Mouse (Mus musculus): ENCODE results near the gene Mrpl52. TPM values are rescaled to one million over a fixed set of nuclear protein-coding genes. Genes with fewer than 3 reads are reported as not detected.

The Mrpl52 gene
- polyA plus RNA-seq (2015; fragmentation: Nextera tagmentation; extraction: Ambion mirVana) = 330 and 368 TPM in 2 replicates

GRCm38 (mm10) chr14:54426689-54427398 is at the start of gene Mrpl52:
Gene Mrpl52 (plus strand): TSS chr14:54426909.

GRCm38 (mm10) chr14:54417623-54418081 is 9.1 kb upstream of the Mrpl52 start, which contains the start of gene Slc7a7:
Gene Slc7a7 (minus strand): TSS chr14:54417780.

GRCm38 (mm10) chr14:54431334-54432077 is 4.8 kb downstream of the Mrpl52 start, which contains the start of gene Mmp14:
Gene Mmp14 (plus strand): TSS chr14:54431612.

GRCm38 (mm10) chr14:54463959-54464292 is 37.2 kb downstream of the Mrpl52 start, which contains the start of gene Lrp10:
Gene Lrp10 (plus strand): TSS chr14:54464137.

GRCm38 (mm10) chr14:54475941-54476844 is 49.5 kb downstream of the Mrpl52 start, which contains the start of gene Rem2:
Gene Rem2 (plus strand): TSS chr14:54476100.

Other genes starting within 250 kb of the Mrpl52 start
- 236 and 238 TPM in 2 replicates for gene Dad1, start 172.8 kb upstream of the Mrpl52 start, polyA plus RNA-seq (2015; fragmentation: Nextera tagmentation; extraction: Ambion mirVana)
- gene Abhd4, start 172.7 kb upstream of the Mrpl52 start, polyA plus RNA-seq (2015; fragmentation: Nextera tagmentation; extraction: Ambion mirVana) = 24.0 and 30.6 TPM in 2 replicates
- 0.07 TPM in 1 of 2 replicates, not detected in the other for gene Olfr49, start 142.0 kb upstream of the Mrpl52 start, polyA plus RNA-seq (2015; fragmentation: Nextera tagmentation; extraction: Ambion mirVana)
- gene Oxa1l, start 66.1 kb upstream of the Mrpl52 start, polyA plus RNA-seq (2015; fragmentation: Nextera tagmentation; extraction: Ambion mirVana) = 32.3 and 35.4 TPM in 2 replicates
- gene Slc7a7, start 9.1 kb upstream of the Mrpl52 start, polyA plus RNA-seq (2015; fragmentation: Nextera tagmentation; extraction: Ambion mirVana) = 5.2 and 7.3 TPM in 2 replicates
- gene Mmp14, start 4.7 kb downstream of the Mrpl52 start, polyA plus RNA-seq (2015; fragmentation: Nextera tagmentation; extraction: Ambion mirVana) = 48.4 and 54.3 TPM in 2 replicates
- 32.4 and 43.0 TPM in 2 replicates for gene Lrp10, start 37.2 kb downstream of the Mrpl52 start, polyA plus RNA-seq (2015; fragmentation: Nextera tagmentation; extraction: Ambion mirVana)
- gene Rem2, start 49.2 kb downstream of the Mrpl52 start, polyA plus RNA-seq (2015; fragmentation: Nextera tagmentation; extraction: Ambion mirVana) = 0.58 and 0.61 TPM in 2 replicates
- 33.7 and 35.1 TPM in 2 replicates for gene Prmt5, start 90.6 kb downstream of the Mrpl52 start, polyA plus RNA-seq (2015; fragmentation: Nextera tagmentation; extraction: Ambion mirVana)
- 81.4 and 85.9 TPM in 2 replicates for gene Haus4, start 127.7 kb downstream of the Mrpl52 start, polyA plus RNA-seq (2015; fragmentation: Nextera tagmentation; extraction: Ambion mirVana)
- 4.4 and 5.9 TPM in 2 replicates for gene Ajuba, start 150.6 kb downstream of the Mrpl52 start, polyA plus RNA-seq (2015; fragmentation: Nextera tagmentation; extraction: Ambion mirVana)
- 2.0 and 3.0 TPM in 2 replicates for gene 4931414P19Rik, start 179.1 kb downstream of the Mrpl52 start, polyA plus RNA-seq (2015; fragmentation: Nextera tagmentation; extraction: Ambion mirVana)
- gene Psmb5, start 191.1 kb downstream of the Mrpl52 start, polyA plus RNA-seq (2015; fragmentation: Nextera tagmentation; extraction: Ambion mirVana) = 209 and 218 TPM in 2 replicates
- gene Psmb11, start 194.5 kb downstream of the Mrpl52 start, polyA plus RNA-seq (2015; fragmentation: Nextera tagmentation; extraction: Ambion mirVana) = not detected in 2 replicates
- not detected in 2 replicates for gene Gm17606, start 214.0 kb downstream of the Mrpl52 start, polyA plus RNA-seq (2015; fragmentation: Nextera tagmentation; extraction: Ambion mirVana)
- 0.53 and 0.63 TPM in 2 replicates for gene Cdh24, start 214.5 kb downstream of the Mrpl52 start, polyA plus RNA-seq (2015; fragmentation: Nextera tagmentation; extraction: Ambion mirVana)